Mouse (Mus musculus) layer of hippocampus, postnatal 25 days (tissue): ENCODE results near the gene Als2cl. TPM values are rescaled to one million over a fixed set of nuclear protein-coding genes. Genes with fewer than 3 reads are reported as not detected.

Experiments
- DNase-seq, 2 experiments: peaks; one replicate each; pipeline ENCODE4 v3.0.0; 2022; ENCODE audit warnings: mixed read lengths in 2 of 2, low spot score in 1 of 2; ENCODE audit errors: extremely low spot score in 1 of 2
- total RNA-seq, 2 experiments: library from RNA; stranded (reverse); gene quantifications; 2 replicates each; pipeline ENCODE4 v1.2.3; 2021

The Als2cl gene
- total RNA-seq: 10 to 100 TPM in 1 of 2 experiments, 1 to 10 TPM in 1; 8.6 to 17.6 TPM

- no peak for DNase-seq
Observed at GRCm38 (mm10) chr9:110879191-110879920, at the start of gene Als2cl. Als2cl (plus strand) TSS chr9:110879870.

- no peak for DNase-seq
Observed at GRCm38 (mm10) chr9:110833021-110833420, 46.6 kb upstream of the Als2cl start.

- no peak for DNase-seq
Observed at GRCm38 (mm10) chr9:110834411-110834810, 45.3 kb upstream of the Als2cl start, which contains the start of gene Prss45. Prss45 (plus strand) TSS chr9:110834588.

- no peak for DNase-seq
Observed at GRCm38 (mm10) chr9:110834961-110835360, 44.7 kb upstream of the Als2cl start.

GRCm38 (mm10) chr9:110836112-110836511 lies 43.6 kb upstream of the Als2cl start:
- peak in 1 of 2 experiments; percentile 12 for DNase-seq

- DNase-seq: no peak
Observed at GRCm38 (mm10) chr9:110840905-110841304, 38.8 kb upstream of the Als2cl start.

- no peak for DNase-seq
Observed at GRCm38 (mm10) chr9:110841438-110841837, 38.2 kb upstream of the Als2cl start.

- DNase-seq: no peak
Observed at GRCm38 (mm10) chr9:110844206-110844605, 35.5 kb upstream of the Als2cl start, which contains the start of gene Prss46. Prss46 (plus strand) TSS chr9:110844506.

GRCm38 (mm10) chr9:110849162-110849561 lies 30.5 kb upstream of the Als2cl start:
- DNase-seq: no peak

GRCm38 (mm10) chr9:110855903-110856302 lies 23.8 kb upstream of the Als2cl start:
- DNase-seq: no peak

- DNase-seq: no peak
Observed at GRCm38 (mm10) chr9:110856920-110857319, 22.8 kb upstream of the Als2cl start.

- DNase-seq: no peak
Observed at GRCm38 (mm10) chr9:110857781-110858472, 21.7 kb upstream of the Als2cl start, which contains the start of gene Prss50. Prss50 (plus strand) TSS chr9:110857967.

GRCm38 (mm10) chr9:110858523-110858922 lies 21.1 kb upstream of the Als2cl start:
- DNase-seq: no peak

- no peak for DNase-seq
Observed at GRCm38 (mm10) chr9:110858967-110859596, 20.6 kb upstream of the Als2cl start.

GRCm38 (mm10) chr9:110871030-110871429 lies 8.6 kb upstream of the Als2cl start:
- DNase-seq: peak in 1 of 2 experiments; percentile 69

- DNase-seq: no peak
Observed at GRCm38 (mm10) chr9:110873681-110874659, 5.7 kb upstream of the Als2cl start.

GRCm38 (mm10) chr9:110874660-110875191 lies 4.9 kb upstream of the Als2cl start:
- DNase-seq: no peak

- DNase-seq: no peak
Observed at GRCm38 (mm10) chr9:110875288-110875695, 4.4 kb upstream of the Als2cl start.

GRCm38 (mm10) chr9:110877353-110877752 lies 2.3 kb upstream of the Als2cl start:
- DNase-seq: no peak

GRCm38 (mm10) chr9:110877888-110878287 lies 1.8 kb upstream of the Als2cl start:
- peak in 1 of 2 experiments; percentile 23 for DNase-seq
